Mouse (Mus musculus) cerebellum, adult 2 months (tissue): ENCODE measurements at regions not wholly inside any gene's neighbourhood (a gene's known extent, or its start where the extent isn't known, plus 50 kb on each side); places are given as distances from the start of the nearest gene placed in this dataset.

Experiments used
- CTCF ChIP-seq: fragments of 200-500 bp; IDR thresholded peaks from 2 replicates; pipeline ENCODE4 v1.5.1; 2011; ENCODE audit warnings: low read depth, mild to moderate bottlenecking, control low read depth, low read length, moderate library complexity, borderline replicate concordance; ENCODE audit not compliant: insufficient read depth
- POLR2A ChIP-seq: fragments of 200-500 bp; IDR thresholded peaks from 2 replicates; pipeline ENCODE4 v1.6.1; 2011; ENCODE audit warnings: low read length, control low read depth, borderline replicate concordance; ENCODE audit not compliant: insufficient read depth

GRCm38 (mm10) chr7:138129701-138130100, 267.8 kb downstream of the Tcerg1l start:
- no peak for TF ChIP-seq POLR2A
- no peak for TF ChIP-seq CTCF
